Mouse (Mus musculus) splenic B cell, adult 2 months (primary cell): Measurements from ENCODE around the gene Trhr2.

Source experiments
- DNase-seq: peaks from one replicate; pipeline ENCODE4 v3.0.0-alpha.2; 2011; ENCODE audit warnings: low read depth, low spot score
- H3K27me3 ChIP-seq: 2 replicates; pipeline ENCODE4 v1.6.1; 2012; ENCODE audit warnings: mild to moderate bottlenecking, low read length, moderate library complexity, mixed read lengths; ENCODE audit not compliant: control insufficient read depth, poor library complexity, insufficient read depth, severe bottlenecking
- H3K36me3 ChIP-seq: 2 replicates; pipeline ENCODE4 v1.6.1; 2012; ENCODE audit warnings: mild to moderate bottlenecking, low read length, moderate library complexity, mixed read lengths; ENCODE audit not compliant: control insufficient read depth, poor library complexity, insufficient read depth, severe bottlenecking

The Trhr2 gene

GRCm38 (mm10) chr8:122360696-122361416 is at the start of gene Trhr2:
Gene Trhr2 (minus strand): TSS chr8:122360746.
- no peaks in the 10 kb centered on the region for H3K36me3 ChIP-seq
- H3K27me3 ChIP-seq: no peaks in the 10 kb centered on the region
- no peak for DNase-seq

- peaks cover 14% of the 10 kb centered on the region for H3K36me3 ChIP-seq
- no peak for DNase-seq
Measured at GRCm38 (mm10) chr8:122407678-122408077, 47.1 kb upstream of the Trhr2 start.

GRCm38 (mm10) chr8:122405146-122405805 is 44.7 kb upstream of the Trhr2 start:
- H3K36me3 ChIP-seq: peaks cover 19% of the 10 kb centered on the region
- no peak for DNase-seq
- H3K27me3 ChIP-seq: no peaks in the 10 kb centered on the region

More at GRCm38 (mm10) chr8:122407678-122408077, 47.1 kb upstream of the Trhr2 start:
- no peaks in the 10 kb centered on the region for H3K27me3 ChIP-seq

GRCm38 (mm10) chr8:122398186-122398585 is 37.6 kb upstream of the Trhr2 start:
- DNase-seq: no peak
- Histone ChIP-seq H3K27me3 (no peaks in the 10 kb centered on the region), H3K36me3 (peaks cover 12% of the 10 kb centered on the region)

- Histone ChIP-seq H3K27me3 (no peaks in the 10 kb centered on the region), H3K36me3 (peaks cover 7% of the 10 kb centered on the region)
- DNase-seq: no peak
Measured at GRCm38 (mm10) chr8:122395291-122395690, 34.7 kb upstream of the Trhr2 start.

- DNase-seq: no peak
- Histone ChIP-seq H3K36me3 (peaks cover 9% of the 10 kb centered on the region), H3K27me3 (no peaks in the 10 kb centered on the region)
Measured at GRCm38 (mm10) chr8:122393717-122394116, 33.2 kb upstream of the Trhr2 start.

GRCm38 (mm10) chr8:122390758-122391157 is 30.2 kb upstream of the Trhr2 start:
- no peak for DNase-seq
- Histone ChIP-seq H3K36me3 (peaks cover 11% of the 10 kb centered on the region), H3K27me3 (no peaks in the 10 kb centered on the region)

- DNase-seq: peak; percentile 25
- peaks cover 11% of the 10 kb centered on the region for H3K36me3 ChIP-seq
- no peaks in the 10 kb centered on the region for H3K27me3 ChIP-seq
Measured at GRCm38 (mm10) chr8:122389357-122389756, 28.8 kb upstream of the Trhr2 start.

- DNase-seq: no peak
- H3K36me3 ChIP-seq: peaks cover 5% of the 10 kb centered on the region
- no peaks in the 10 kb centered on the region for H3K27me3 ChIP-seq
Measured at GRCm38 (mm10) chr8:122383039-122383438, 22.5 kb upstream of the Trhr2 start.

GRCm38 (mm10) chr8:122376365-122377231 is 16.1 kb upstream of the Trhr2 start, which contains the start of gene Zc3h18:
Gene Zc3h18 (plus strand): TSS chr8:122376609.
- DNase-seq: peak; percentile 99
- no peaks in the 10 kb centered on the region for H3K27me3 ChIP-seq
- H3K36me3 ChIP-seq: peaks cover 3% of the 10 kb centered on the region

GRCm38 (mm10) chr8:122375751-122376364 is 15.3 kb upstream of the Trhr2 start:
- DNase-seq: peak; percentile 23

GRCm38 (mm10) chr8:122375320-122375719 is 14.8 kb upstream of the Trhr2 start:
- no peak for DNase-seq
- Histone ChIP-seq H3K36me3 (peaks cover 3% of the 10 kb centered on the region), H3K27me3 (no peaks in the 10 kb centered on the region)

More at GRCm38 (mm10) chr8:122375751-122376364, 15.3 kb upstream of the Trhr2 start:
- H3K27me3 ChIP-seq: no peaks in the 10 kb centered on the region
- peaks cover 3% of the 10 kb centered on the region for H3K36me3 ChIP-seq

GRCm38 (mm10) chr8:122371706-122372105 is 11.2 kb upstream of the Trhr2 start:
- Histone ChIP-seq H3K27me3 (no peaks in the 10 kb centered on the region), H3K36me3 (no peaks in the 10 kb centered on the region)
- DNase-seq: no peak

GRCm38 (mm10) chr8:122369665-122370064 is 9.1 kb upstream of the Trhr2 start:
- Histone ChIP-seq H3K36me3 (no peaks in the 10 kb centered on the region), H3K27me3 (no peaks in the 10 kb centered on the region)
- peak; percentile 74 for DNase-seq
